Mouse (Mus musculus) hindbrain, embryonic 13.5 days (tissue): Measurements from ENCODE around the gene Ubtd2. TPM values are rescaled to one million over a fixed set of nuclear protein-coding genes. Genes with fewer than 3 reads are reported as not detected.

Experiments
- ATAC-seq: fragments of 200-750 bp; cut with Nextera tagmentation; 2 replicates; pipeline ENCODE4 v1.8.0; 2017; ENCODE audit warnings: moderate TSS enrichment; ENCODE audit not compliant: low FRiP score
- H3K27ac ChIP-seq: fragments of 300-500 bp; sonication (generic); 2 replicates; pipeline ENCODE4 v1.5.1; 2015; ENCODE audit warnings: inconsistent platforms, mild to moderate bottlenecking, moderate library complexity
- H3K27me3 ChIP-seq: fragments of 300-500 bp; sonication (generic); 2 replicates; pipeline ENCODE4 v1.6.1; 2015; ENCODE audit warnings: mild to moderate bottlenecking, inconsistent platforms
- H3K36me3 ChIP-seq: fragments of 300-500 bp; sonication (generic); 2 replicates; pipeline ENCODE4 v1.6.1; 2015; ENCODE audit warnings: mild to moderate bottlenecking, inconsistent platforms
- H3K4me1 ChIP-seq: fragments of 300-500 bp; sonication (generic); replicated peaks from 2 replicates; pipeline ENCODE4 v1.6.1; 2015; ENCODE audit warnings: inconsistent platforms
- H3K4me2 ChIP-seq: fragments of 300-500 bp; sonication (generic); 2 replicates; pipeline ENCODE4 v1.6.1; 2015; ENCODE audit warnings: inconsistent platforms, mild to moderate bottlenecking, moderate library complexity
- H3K4me3 ChIP-seq: fragments of 300-500 bp; sonication (generic); 2 replicates; pipeline ENCODE4 v1.5.1; 2015; ENCODE audit warnings: mild to moderate bottlenecking, inconsistent platforms
- H3K9ac ChIP-seq: fragments of 300-500 bp; sonication (generic); 2 replicates; pipeline ENCODE4 v1.6.1; 2015; ENCODE audit warnings: mild to moderate bottlenecking, inconsistent platforms
- H3K9me3 ChIP-seq: fragments of 300-500 bp; sonication (generic); 2 replicates; pipeline ENCODE4 v1.6.1; 2016; ENCODE audit warnings: inconsistent platforms
- WGBS: fragments of 180-500 bp; shearing (Covaris S2); methylation state at CpG from one replicate; pipeline ENCODE4 v1.1.7; 2015; 5-methylcytosine and 5-hydroxymethylcytosine counted together
- polyA plus RNA-seq: library from polyadenylated mRNA; unstranded; fragments of >200 nt; fragmentation: Nextera tagmentation; extraction: Ambion mirVana; gene quantifications from 2 replicates; pipeline ENCODE4 v1.2.1, GENCODE M21; 2015

The Ubtd2 gene
- 50.0 and 52.9 TPM in 2 replicates for polyA plus RNA-seq

DNA sequence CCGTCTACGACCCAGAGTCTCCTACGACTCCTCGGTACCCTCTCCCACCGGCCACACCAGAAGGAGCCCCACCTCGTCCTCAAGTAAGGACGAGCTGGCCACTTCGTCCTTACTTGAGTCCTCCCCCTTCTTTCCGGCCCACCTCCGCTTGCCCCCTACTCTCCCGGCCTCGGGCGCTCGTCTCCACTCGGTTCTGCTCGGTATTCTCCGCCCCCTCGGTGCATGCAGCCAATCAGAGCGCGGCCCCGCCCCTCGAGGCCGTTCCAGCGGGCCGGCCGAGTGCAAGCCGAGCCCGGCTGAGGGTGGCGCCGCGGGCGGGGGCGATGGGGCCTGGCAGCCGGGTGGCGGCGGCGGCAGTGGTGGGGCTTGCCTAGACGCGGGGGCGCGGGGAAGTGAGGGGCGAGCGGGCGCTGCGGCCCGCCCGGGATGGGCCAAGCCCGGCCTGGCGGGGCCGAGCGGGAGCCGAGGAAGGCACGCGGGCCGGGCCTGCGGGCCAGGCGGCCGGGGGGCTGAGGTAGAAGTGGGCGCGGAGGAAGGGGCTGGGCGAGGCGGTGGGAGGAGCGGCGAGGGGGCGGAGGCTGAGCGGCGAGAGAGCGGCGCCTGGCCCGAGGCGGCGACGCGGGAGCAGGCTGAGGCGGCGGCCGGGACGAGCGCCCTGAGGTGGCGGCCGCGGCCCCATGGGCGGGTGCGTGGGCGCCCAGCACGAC is at the start of gene Ubtd2:
TSS of gene Ubtd2 (plus strand) at position 571 of the 707 bp plus-strand sequence.
- Histone ChIP-seq H3K4me2 (peak within 1 kb of the TSS; percentile 87), H3K27ac (peak within 1 kb of the TSS; percentile 98), H3K4me3 (peak within 1 kb of the TSS; percentile 88), H3K36me3 (no peaks in the 10 kb centered on the region), H3K4me1 (peaks cover 18% of the 10 kb centered on the region), H3K9ac (peak within 1 kb of the TSS; percentile 95), H3K9me3 (no peaks in the 10 kb centered on the region), H3K27me3 (no peaks in the 10 kb centered on the region)
- under 1% methylated on average over 81 of the region's 86 CpGs for WGBS
- ATAC-seq: peak; percentile 98

DNA sequence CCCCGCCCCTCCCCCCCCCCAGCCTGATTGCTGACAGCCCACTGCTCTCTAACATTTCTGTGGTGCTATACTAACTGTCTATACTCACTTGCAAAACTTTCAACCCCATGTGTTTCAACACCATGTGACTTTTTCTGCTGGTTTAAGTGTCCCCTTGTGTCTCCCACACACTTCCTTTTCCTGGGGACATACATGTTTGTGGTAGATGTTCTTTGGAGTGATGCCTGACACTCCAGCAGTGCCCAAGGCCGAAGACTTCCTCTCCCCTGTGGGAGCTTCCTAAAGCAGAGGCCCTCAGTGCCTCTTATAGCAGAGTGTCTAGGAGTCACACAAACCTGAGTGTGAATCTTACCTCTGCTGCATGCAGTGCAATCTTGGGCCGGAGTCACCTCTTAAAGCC is 47.3 kb upstream of the Ubtd2 start:
- Histone ChIP-seq H3K4me1 (peaks cover 25% of the 10 kb centered on the region), H3K9me3 (no peaks in the 10 kb centered on the region), H3K27ac (no peak overlapping the region), H3K9ac (no peak overlapping the region), H3K36me3 (peaks cover 66% of the 10 kb centered on the region), H3K4me3 (no peak overlapping the region), H3K4me2 (no peak overlapping the region), H3K27me3 (no peaks in the 10 kb centered on the region)
- 82% methylated on average over 3 of the region's 3 CpGs for WGBS
- no peak for ATAC-seq

GRCm38 (mm10) chr11:32409052-32409451 is 46.1 kb upstream of the Ubtd2 start:
- no peak overlapping the region for H3K4me2 ChIP-seq
- no peaks in the 10 kb centered on the region for H3K9me3 ChIP-seq
- ATAC-seq: no peak

DNA sequence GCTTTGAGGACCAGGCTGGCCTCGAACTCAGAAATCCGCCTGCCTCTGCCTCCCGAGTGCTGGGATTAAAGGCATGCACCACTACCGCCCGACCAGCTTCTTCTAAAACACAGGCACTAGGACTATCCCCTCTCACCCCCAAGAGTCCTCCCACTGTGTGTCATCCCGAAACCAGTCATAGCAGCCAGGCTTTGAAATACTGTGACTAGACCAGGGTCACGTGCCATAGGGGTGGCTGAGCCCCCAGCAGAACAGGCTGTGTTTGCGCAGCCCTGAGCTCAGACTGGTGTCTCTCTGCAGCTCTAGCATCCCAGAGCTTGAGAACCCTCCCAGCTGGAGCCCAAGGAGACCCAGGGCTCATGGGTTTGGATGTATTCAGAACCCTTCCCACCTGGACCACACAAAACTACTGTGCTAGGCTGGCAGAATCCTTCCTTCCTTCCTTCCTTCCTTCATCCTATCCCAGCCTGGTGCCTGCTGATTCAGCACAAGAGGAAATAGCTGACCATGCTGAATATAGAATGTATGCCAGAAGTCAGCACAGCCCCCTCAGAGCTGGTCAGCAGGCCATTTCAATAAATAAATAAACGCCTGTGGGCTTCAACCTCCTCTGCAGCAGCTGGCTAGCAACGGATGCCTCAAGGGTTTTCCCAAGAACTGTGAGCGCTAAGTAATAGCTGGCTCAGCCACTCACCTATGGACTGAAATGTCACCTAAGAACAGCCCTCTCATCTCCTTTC is 45.2 kb upstream of the Ubtd2 start:
- Histone ChIP-seq H3K4me2 (no peak overlapping the region), H3K9ac (no peak overlapping the region), H3K9me3 (no peaks in the 10 kb centered on the region), H3K4me3 (no peak overlapping the region), H3K27ac (peak overlapping the region; percentile 44; the same call in 1 of the 2 replicates), H3K27me3 (no peaks in the 10 kb centered on the region), H3K36me3 (peaks cover 72% of the 10 kb centered on the region), H3K4me1 (peaks cover 17% of the 10 kb centered on the region)
- ATAC-seq: no peak
- WGBS: 85% methylated on average over 11 of the region's 11 CpGs

More at GRCm38 (mm10) chr11:32409052-32409451, 46.1 kb upstream of the Ubtd2 start:
- Histone ChIP-seq H3K27me3 (no peaks in the 10 kb centered on the region), H3K9ac (no peak overlapping the region), H3K27ac (no peak overlapping the region), H3K36me3 (peaks cover 69% of the 10 kb centered on the region), H3K4me3 (no peak overlapping the region), H3K4me1 (peaks cover 25% of the 10 kb centered on the region)

GRCm38 (mm10) chr11:32420001-32420400 is 35.2 kb upstream of the Ubtd2 start:
- no peak overlapping the region for H3K4me2 ChIP-seq
- H3K9me3 ChIP-seq: no peaks in the 10 kb centered on the region
- ATAC-seq: no peak
- no peak overlapping the region for H3K4me3 ChIP-seq
- H3K4me1 ChIP-seq: 0 out of 2 replicates have a peak, but pooled peaks cover 5% of the 10 kb centered on the region
- H3K27ac ChIP-seq: no peak overlapping the region
- H3K27me3 ChIP-seq: no peaks in the 10 kb centered on the region
- peaks cover 94% of the 10 kb centered on the region for H3K36me3 ChIP-seq
- 85% methylated on average over 5 of the region's 5 CpGs for WGBS
- no peak overlapping the region for H3K9ac ChIP-seq

GRCm38 (mm10) chr11:32423311-32423710 is 31.9 kb upstream of the Ubtd2 start:
- no peak overlapping the region for H3K4me2 ChIP-seq
- peaks cover 5% of the 10 kb centered on the region; the same call in 1 of the 2 replicates for H3K4me1 ChIP-seq
- no peaks in the 10 kb centered on the region for H3K9me3 ChIP-seq
- no peak for ATAC-seq
- H3K36me3 ChIP-seq: peaks cover 82% of the 10 kb centered on the region
- H3K27ac ChIP-seq: no peak overlapping the region
- H3K4me3 ChIP-seq: no peak overlapping the region
- H3K27me3 ChIP-seq: no peaks in the 10 kb centered on the region
- no peak overlapping the region for H3K9ac ChIP-seq
- WGBS: 87% methylated on average over 12 of the region's 12 CpGs

DNA sequence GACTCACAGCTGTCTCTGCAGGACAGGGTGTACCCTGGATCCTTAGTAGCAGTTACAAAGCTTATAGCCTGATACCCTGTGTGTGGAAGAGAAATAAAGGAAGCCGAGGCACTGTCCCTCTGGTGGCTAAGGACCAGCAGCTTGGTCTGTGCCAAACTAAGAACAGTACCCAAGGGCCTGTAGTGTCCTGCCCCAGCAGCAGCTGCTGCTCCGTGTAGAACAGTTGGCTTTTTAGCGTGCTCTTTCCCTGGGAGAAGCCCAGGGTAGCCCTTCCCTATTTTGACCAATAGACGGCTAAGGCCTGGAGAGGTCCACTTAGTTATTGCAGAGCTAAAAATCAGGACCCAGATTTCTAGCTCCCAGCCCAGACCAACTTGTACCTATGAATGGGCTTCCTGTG is 30.6 kb upstream of the Ubtd2 start:
- Histone ChIP-seq H3K27ac (no peak overlapping the region), H3K36me3 (peaks cover 74% of the 10 kb centered on the region), H3K4me1 (peaks cover 5% of the 10 kb centered on the region; the same call in 1 of the 2 replicates), H3K4me3 (no peak overlapping the region), H3K4me2 (no peak overlapping the region), H3K9me3 (no peaks in the 10 kb centered on the region), H3K27me3 (no peaks in the 10 kb centered on the region), H3K9ac (no peak overlapping the region)
- no peak for ATAC-seq
- 93% methylated on average over 4 of the region's 4 CpGs for WGBS

- Histone ChIP-seq H3K4me1 (peaks cover 5% of the 10 kb centered on the region; the same call in 1 of the 2 replicates), H3K4me2 (no peak overlapping the region), H3K36me3 (peaks cover 68% of the 10 kb centered on the region), H3K27ac (no peak overlapping the region), H3K27me3 (no peaks in the 10 kb centered on the region), H3K9ac (no peak overlapping the region), H3K4me3 (no peak overlapping the region), H3K9me3 (no peaks in the 10 kb centered on the region)
- WGBS: 81% methylated on average over 10 of the region's 10 CpGs
- no peak for ATAC-seq
Observed at GRCm38 (mm10) chr11:32425043-32425658, 30.0 kb upstream of the Ubtd2 start.

DNA sequence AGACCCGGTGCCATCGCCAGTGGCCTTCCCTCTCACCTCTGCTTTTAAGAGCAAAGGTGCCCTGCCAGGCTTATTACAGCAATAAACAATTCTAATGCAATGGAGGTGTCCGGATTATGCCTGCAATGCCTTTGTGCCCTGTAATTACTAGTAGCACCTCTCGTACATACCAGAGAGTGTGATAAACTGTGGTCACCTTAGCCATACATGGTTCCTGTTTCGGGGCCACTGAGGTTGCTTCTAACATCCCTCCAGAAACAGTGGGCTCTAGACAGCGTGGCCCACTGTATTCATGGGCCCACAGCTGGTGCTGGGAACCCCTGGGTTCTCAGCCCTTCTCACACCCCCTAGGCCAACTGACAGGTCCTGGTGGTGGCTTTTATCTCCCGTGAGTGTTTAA is 27.6 kb upstream of the Ubtd2 start:
- peaks cover 44% of the 10 kb centered on the region for H3K36me3 ChIP-seq
- H3K9ac ChIP-seq: no peak overlapping the region
- H3K4me3 ChIP-seq: no peak overlapping the region
- no peak overlapping the region for H3K27ac ChIP-seq
- H3K9me3 ChIP-seq: no peaks in the 10 kb centered on the region
- H3K27me3 ChIP-seq: no peaks in the 10 kb centered on the region
- ATAC-seq: 0 out of 2 replicates have a peak, but pooled peaks have one; percentile 32
- H3K4me2 ChIP-seq: no peak overlapping the region
- 86% methylated on average over 7 of the region's 7 CpGs for WGBS
- peaks cover 5% of the 10 kb centered on the region; the same call in 1 of the 2 replicates for H3K4me1 ChIP-seq

DNA sequence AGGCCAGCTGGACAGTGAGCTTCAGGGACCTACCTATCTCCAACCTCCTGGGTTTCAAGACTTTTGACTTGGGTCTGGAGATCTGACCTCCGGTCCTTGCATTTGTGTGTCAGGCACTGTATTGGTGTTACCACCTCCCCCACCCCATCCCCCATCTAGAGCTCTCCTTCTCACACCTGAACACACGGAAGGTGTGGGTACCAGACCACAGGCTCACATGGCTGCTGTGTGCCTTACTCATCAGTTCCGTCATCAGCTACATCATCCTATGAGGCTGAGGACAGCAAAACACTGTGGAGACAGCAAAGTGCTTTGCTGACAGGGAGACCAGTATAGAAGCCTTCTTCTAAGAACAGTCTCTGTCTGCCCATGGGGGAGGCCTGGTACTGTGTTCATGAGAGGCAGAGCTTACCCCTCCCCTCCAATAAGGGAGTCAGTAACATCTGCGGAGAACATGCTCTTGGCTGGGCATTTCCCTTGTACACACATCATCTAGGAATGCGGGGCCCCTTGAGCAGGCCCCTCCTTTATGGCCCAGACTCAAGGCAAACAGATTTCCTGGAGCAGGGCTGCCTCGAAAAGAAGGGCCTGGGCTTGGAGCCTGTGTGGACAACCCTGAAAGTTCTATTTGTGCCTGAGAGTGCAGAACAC is 19.6 kb upstream of the Ubtd2 start:
- WGBS: 73% methylated on average over 6 of the region's 6 CpGs

DNA sequence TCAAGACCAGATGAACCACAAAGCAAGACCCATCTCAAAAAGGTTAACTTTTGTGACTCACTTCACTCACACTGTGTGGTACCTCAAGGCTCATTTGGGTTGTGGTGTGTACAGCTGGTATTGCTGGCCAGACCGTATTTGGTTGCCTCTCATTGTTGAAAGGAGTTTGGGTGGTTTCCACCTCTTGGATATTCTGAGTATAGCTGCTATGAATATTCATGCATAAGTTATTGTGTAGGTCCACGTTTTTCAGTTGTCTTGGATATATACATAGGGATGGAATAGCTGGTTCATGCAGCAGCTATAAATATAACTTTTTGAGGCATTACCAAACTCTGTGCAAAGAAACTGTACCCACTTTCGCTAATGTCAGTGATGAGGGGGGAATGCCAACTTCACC is 12.6 kb upstream of the Ubtd2 start:
- H3K9ac ChIP-seq: no peak overlapping the region
- H3K4me3 ChIP-seq: no peak overlapping the region
- H3K4me2 ChIP-seq: no peak overlapping the region
- WGBS: 83% methylated on average over 3 of the region's 3 CpGs
- H3K27me3 ChIP-seq: no peaks in the 10 kb centered on the region
- no peak overlapping the region for H3K27ac ChIP-seq
- no peaks in the 10 kb centered on the region for H3K9me3 ChIP-seq
- H3K4me1 ChIP-seq: no peaks in the 10 kb centered on the region
- ATAC-seq: no peak
- no peaks in the 10 kb centered on the region for H3K36me3 ChIP-seq

More for the DNA sequence above, 19.6 kb upstream of the Ubtd2 start:
- no peak overlapping the region for H3K9ac ChIP-seq
- H3K4me1 ChIP-seq: 0 out of 2 replicates have a peak, but pooled peaks cover 3% of the 10 kb centered on the region
- no peak for ATAC-seq
- H3K36me3 ChIP-seq: no peaks in the 10 kb centered on the region
- no peak overlapping the region for H3K27ac ChIP-seq
- H3K27me3 ChIP-seq: no peaks in the 10 kb centered on the region
- no peak overlapping the region for H3K4me2 ChIP-seq
- no peaks in the 10 kb centered on the region for H3K9me3 ChIP-seq
- H3K4me3 ChIP-seq: no peak overlapping the region

GRCm38 (mm10) chr11:32444266-32444665 is 10.9 kb upstream of the Ubtd2 start:
- H3K4me2 ChIP-seq: no peak overlapping the region
- H3K27ac ChIP-seq: no peak overlapping the region
- no peaks in the 10 kb centered on the region for H3K4me1 ChIP-seq
- H3K9me3 ChIP-seq: no peaks in the 10 kb centered on the region
- no peaks in the 10 kb centered on the region for H3K36me3 ChIP-seq
- no peaks in the 10 kb centered on the region for H3K27me3 ChIP-seq
- 14% methylated on average over 1 of the region's 1 CpGs for WGBS
- no peak for ATAC-seq
- no peak overlapping the region for H3K4me3 ChIP-seq
- H3K9ac ChIP-seq: no peak overlapping the region
